Comparison of ENCODE assay signal across 8 mouse cellular contexts in the genomic region with DNA sequence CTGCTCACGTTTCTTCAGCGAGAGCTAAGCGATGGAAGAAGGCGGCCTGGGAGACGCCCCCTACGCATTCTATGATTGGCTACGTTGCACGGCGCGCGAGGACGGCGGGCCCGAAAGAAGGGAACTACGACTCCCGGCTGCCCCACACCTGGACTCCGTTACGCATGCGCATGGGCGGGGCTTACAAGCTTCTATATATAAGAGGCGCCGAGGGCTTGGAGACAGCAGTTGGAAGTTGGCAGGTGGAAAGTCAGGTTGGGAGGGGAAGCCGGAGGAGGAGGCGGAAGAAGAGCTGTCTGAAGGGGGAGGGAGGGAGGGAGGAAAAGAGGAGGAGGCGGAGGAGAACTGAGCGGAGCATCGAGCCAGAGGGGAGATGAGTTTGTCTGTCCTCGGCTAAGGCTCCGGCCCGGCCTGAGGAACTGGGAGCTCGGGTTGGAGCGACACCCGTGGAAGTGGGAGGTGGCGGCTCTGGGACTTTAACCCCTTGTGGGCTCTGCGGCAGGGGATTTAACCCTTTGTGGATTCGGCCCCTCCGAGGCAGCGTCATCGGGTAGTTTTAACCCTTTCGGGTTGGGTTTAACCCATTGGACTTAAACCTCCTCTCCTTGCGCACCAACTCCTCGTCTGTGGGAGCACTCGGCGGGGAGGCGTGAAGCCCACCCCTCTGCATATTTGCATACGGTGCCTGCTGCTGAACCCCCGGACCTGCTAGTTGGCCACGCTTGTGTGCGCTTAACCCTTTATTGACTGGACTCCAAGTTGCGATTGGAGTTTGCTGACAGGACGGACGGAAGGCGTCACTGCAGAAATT. TPM values are rescaled to one million over a fixed set of nuclear protein-coding genes. Genes with fewer than 3 reads are reported as not detected.
A peak's percentile ranks its signal among the peaks of the same experiment; 100 is the strongest.
DNase-seq lines count a peak whose midpoint lies in the region; ATAC-seq and TF ChIP-seq lines count a peak whose summit lies in the region.

TSS of gene Hexim1 (plus strand) at position 224 of the 811 bp plus-strand sequence.

- H3K4me1 ChIP-seq in cortical plate, adult 2 months (ENCODE audit: control insufficient read depth, insufficient read depth, low read length), result no peaks in the 10 kb centered on the region; the same call in 1 of the 2 replicates

- peak; percentile 99 for TF ChIP-seq POLR2A in cortical plate, adult 2 months (IDR thresholded peaks at IDR 0.05; ENCODE audit: extremely low read depth, insufficient read depth, low read length)

- peak within 1 kb of the TSS; percentile 68 for H3K4me3 ChIP-seq in cortical plate, adult 2 months (ENCODE audit: insufficient read depth, low read length)

- peak within 1 kb of the TSS; percentile 94 for H3K27ac ChIP-seq in cortical plate, adult 2 months (ENCODE audit: insufficient read depth, low read length)

- peak; percentile 92 for ATAC-seq in activated CD4-positive, CD25-positive, alpha-beta regulatory T cell, adult 4 months
- ATAC-seq in megakaryocyte progenitor cell, adult 5-6 weeks (replicated peaks; ENCODE audit: poor library complexity), result peak; percentile 79

- peak; percentile 99 to 100 for DNase-seq in gastrocnemius, adult 8-10 months (ENCODE audit: low spot score in 2 of 2)
- peak; percentile 100 for DNase-seq in induced T-regulatory cell, adult 2 months (ENCODE audit: low read depth)
- peak; percentile 99 to 100 for DNase-seq in left cerebral cortex, adult 9 months (ENCODE audit: low spot score in 2 of 2)
- peak; percentile 99 for DNase-seq in right cerebral cortex, postnatal 14 days
- DNase-seq in urinary bladder, postnatal 36 days (ENCODE audit: low spot score in 2 of 2), result peak; percentile 100

- TF ChIP-seq CTCF in cortical plate, adult 2 months (IDR thresholded peaks at IDR 0.05; ENCODE audit: extremely low read depth, insufficient read depth, low read length), result no peak

RNA-seq across cellular contexts. Expression of gene Hexim1, which starts in this region (rescaled TPM):
- polyA plus RNA-seq in activated CD4-positive, CD25-positive, alpha-beta regulatory T cell, adult 4 months (2017; shearing (Covaris generic)), result 1 to 10 TPM; 3.4 TPM
- polyA plus RNA-seq in cortical plate, adult 2 months (2012; rRNA removed), result 22.6 and 22.9 TPM in 2 replicates
- total RNA-seq in gastrocnemius, adult 8-10 months (2022), result 10 to 100 TPM; 15.1 to 25.6 (median 18.7) TPM
- total RNA-seq in megakaryocyte progenitor cell, adult 5-6 weeks (2015), result 10.7 and 13.0 TPM in 2 replicates
- total RNA-seq in megakaryocyte progenitor cell, adult 5-6 weeks (2017), result 21.2 and 27.9 TPM in 2 replicates

Comparison
In these comparisons a context has a peak if more than half of its experiments do, and no peak if none do; other contexts are left out.
1. Peak in every context shown above with its lines: DNase-seq, ATAC-seq, H3K4me3 ChIP-seq and H3K27ac ChIP-seq.